Mouse (Mus musculus): ENCODE measurements around the gene Usp43.

DNA sequence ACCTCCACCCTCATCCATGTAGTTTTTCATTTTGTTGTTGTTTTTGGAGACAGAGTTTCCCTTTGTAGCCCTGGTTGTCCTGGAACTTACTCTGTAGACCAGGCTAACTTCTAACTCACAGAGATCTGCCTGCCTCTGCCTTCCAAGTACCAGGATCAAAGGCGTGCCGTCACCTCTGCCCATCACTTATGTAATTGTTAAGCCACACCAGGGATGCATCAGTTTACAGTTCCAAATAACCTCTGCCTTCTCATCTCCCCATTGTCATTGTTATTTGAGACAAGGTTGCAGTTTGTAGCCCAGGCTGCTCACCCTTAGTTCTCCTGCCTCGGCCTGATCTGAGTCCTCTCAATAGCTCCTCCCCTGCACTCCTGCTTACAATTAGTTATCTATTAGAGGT is 10.2 kb upstream of the Usp43 start:
- no peak for TF ChIP-seq EP300 (IDR thresholded peaks at IDR 0.05; ENCODE audit: low read depth)
- TF ChIP-seq CTCF (IDR thresholded peaks at IDR 0.05; ENCODE audit: low read depth) = no peak

Measured in heart, postnatal 0 days (tissue).